Mouse (Mus musculus) gastrocnemius, adult 18-20 months (tissue): Measurements from ENCODE around the gene Gm28372. TPM values are rescaled to one million over a fixed set of nuclear protein-coding genes. Genes with fewer than 3 reads are reported as not detected.
A peak's percentile ranks its signal among the peaks of the same experiment; 100 is the strongest.

Experiments used
- DNase-seq: peaks from one replicate; pipeline ENCODE4 v3.0.0; 2021; ENCODE audit warnings: low spot score
- total RNA-seq, 2 experiments: library from RNA; stranded (reverse); gene quantifications; 2 replicates each; pipeline ENCODE4 v1.2.3; 2021

Gene Gm28372
- total RNA-seq, 2 experiments from 2014 or later: not detected

GRCm38 (mm10) chr2:130450434-130450796 is 45.4 kb downstream of the Gm28372 start:
- DNase-seq: peak; percentile 64

GRCm38 (mm10) chr2:130451086-130451726 is 46.2 kb downstream of the Gm28372 start:
- DNase-seq: no peak

- no peak for DNase-seq
These were observed 46.7 kb downstream of the Gm28372 start for GRCm38 (mm10) chr2:130451727-130452090.

GRCm38 (mm10) chr2:130452266-130452665 is 47.2 kb downstream of the Gm28372 start:
- DNase-seq: no peak

- DNase-seq: no peak
These were observed 48.4 kb downstream of the Gm28372 start for GRCm38 (mm10) chr2:130453421-130453820.

GRCm38 (mm10) chr2:130454748-130455370 is 49.8 kb downstream of the Gm28372 start:
- no peak for DNase-seq

Other genes starting within 250 kb of the Gm28372 start
- 100 to 1,000 TPM; 122 to 131 TPM for gene Snrpb, start 225.8 kb upstream of the Gm28372 start, total RNA-seq
- not detected for gene Tmc2, start 210.0 kb upstream of the Gm28372 start, total RNA-seq
- gene Nop56, start 130.8 kb upstream of the Gm28372 start, total RNA-seq: 10 to 100 TPM; 23.8 to 29.5 TPM
- 100 to 1,000 TPM; 450 to 457 TPM for gene Idh3b, start 120.7 kb upstream of the Gm28372 start, total RNA-seq
- gene Ebf4, start 110.1 kb upstream of the Gm28372 start, total RNA-seq: under 1 TPM; 0.27 to 0.43 TPM
- gene Cpxm1, start 7.7 kb upstream of the Gm28372 start, total RNA-seq: 1 to 10 TPM; 2.2 to 2.4 TPM
- gene 1700020A23Rik, start within 50 bp of the Gm28372 start, total RNA-seq: not detected
- not detected for gene Tmem239, start 1.2 kb downstream of the Gm28372 start, total RNA-seq
- 10 to 100 TPM; 17.6 to 19.2 TPM for gene Vps16, start 19.1 kb downstream of the Gm28372 start, total RNA-seq
- gene Pced1a, start 19.5 kb downstream of the Gm28372 start, total RNA-seq: 1 to 10 TPM; 4.2 to 4.8 TPM
- 10 to 100 TPM; 14.8 to 18.9 TPM for gene Ptpra, start 45.0 kb downstream of the Gm28372 start, total RNA-seq
- 10 to 100 TPM; 45.8 to 46.0 TPM for gene Mrps26, start 158.5 kb downstream of the Gm28372 start, total RNA-seq
- gene Oxt, start 170.9 kb downstream of the Gm28372 start, total RNA-seq: not detected
- gene Avp, start 177.3 kb downstream of the Gm28372 start, total RNA-seq: not detected
- gene Fastkd5, start 224.8 kb downstream of the Gm28372 start, total RNA-seq: 1 to 10 TPM; 5.8 to 6.2 TPM
- gene Ubox5, start 224.8 kb downstream of the Gm28372 start, total RNA-seq: 1 to 10 TPM; 5.2 TPM
- gene Lzts3, start 237.6 kb downstream of the Gm28372 start, total RNA-seq: 1 to 10 TPM; 2.3 to 3.2 TPM